Mouse (Mus musculus) small intestine, adult 2 months (tissue): ENCODE data around the gene Uvrag.

Experiments
- CTCF ChIP-seq: fragments of 200-500 bp; IDR thresholded peaks from 2 replicates; pipeline ENCODE4 v1.5.1; 2012; ENCODE audit warnings: low read depth, mild to moderate bottlenecking, control low read depth, inconsistent platforms, low read length, moderate library complexity, mixed read lengths; ENCODE audit not compliant: insufficient replicate concordance, insufficient read length; ENCODE audit errors: extremely low read depth
- POLR2A ChIP-seq: fragments of 200-500 bp; IDR thresholded peaks from 2 replicates; pipeline ENCODE4 v1.6.1; 2012; ENCODE audit warnings: low read depth, mild to moderate bottlenecking, control low read depth, inconsistent platforms, low read length, moderate library complexity

GRCm38 (mm10) chr7:98937079-98937813 lies 203.7 kb downstream of the Uvrag start:
- TF ChIP-seq CTCF = no peak
- TF ChIP-seq POLR2A = no peak
